11 mouse cellular contexts compared by ENCODE assay signal in genomic region chr1:40117565-40117964, GRCm38 (mm10). TPM values are rescaled to one million over a fixed set of nuclear protein-coding genes. Genes with fewer than 3 reads are reported as not detected.
A peak's percentile ranks its signal among the peaks of the same experiment; 100 is the strongest.
DNase-seq lines count a peak whose midpoint lies in the region; ATAC-seq lines count a peak whose summit lies in the region.
"Had no signal": no experiment of that assay in that cellular context is flagged by ENCODE, and none has a peak within 500 bp of the region (broad histone marks: within the 10 kb centered on the region; RNA-seq: fewer than 3 reads in every experiment).

No protein-coding gene starts in this region.

- H3K4me1 ChIP-seq in midbrain, embryonic 10.5 days, result peaks cover 6% of the 10 kb centered on the region; the same call in 1 of the 2 replicates
- H3K4me1 ChIP-seq in midbrain, embryonic 16.5 days (ENCODE audit: control insufficient read depth, insufficient read depth, low read length), result no peaks in the 10 kb centered on the region
- H3K4me1 ChIP-seq in forebrain, embryonic 15.5 days, result no peaks in the 10 kb centered on the region
- no peaks in the 10 kb centered on the region; the same call in 1 of the 2 replicates for H3K4me1 ChIP-seq in neural tube, embryonic 13.5 days (replicated peaks)
- H3K4me1 ChIP-seq: embryonic facial prominence, embryonic 12.5 days; limb, embryonic 12.5 days had no signal

- 52% methylated on average over 9 of the region's 10 CpGs for WGBS in midbrain, embryonic 10.5 days
- WGBS in midbrain, embryonic 16.5 days, result 42% methylated on average over 9 of the region's 10 CpGs
- 32% methylated on average over 9 of the region's 10 CpGs for WGBS in forebrain, embryonic 15.5 days
- 35% methylated on average over 10 of the region's 10 CpGs for WGBS in neural tube, embryonic 13.5 days

- peak; percentile 17 for DNase-seq in midbrain, embryonic 10.5 days (ENCODE audit: low spot score)
- peak; percentile 26 for DNase-seq in kidney, adult 9 months
- no peak for DNase-seq in right cerebral cortex, postnatal 14 days
- DNase-seq in thymus, postnatal 36 days, result no peak

- no peak overlapping the region for H3K27ac ChIP-seq in midbrain, embryonic 10.5 days (replicated peaks)
- no peak overlapping the region for H3K27ac ChIP-seq in midbrain, embryonic 16.5 days (ENCODE audit: low read length)
- no peak overlapping the region for H3K27ac ChIP-seq in forebrain, embryonic 15.5 days (replicated peaks)
- H3K27ac ChIP-seq in neural tube, embryonic 13.5 days (replicated peaks), result no peak overlapping the region
- H3K27ac ChIP-seq: embryonic facial prominence, embryonic 12.5 days; limb, embryonic 12.5 days had no signal

- H3K36me3 ChIP-seq in midbrain, embryonic 10.5 days, result no peaks in the 10 kb centered on the region
- no peaks in the 10 kb centered on the region for H3K36me3 ChIP-seq in midbrain, embryonic 16.5 days (ENCODE audit: control insufficient read depth, insufficient read depth, low read length)
- no peaks in the 10 kb centered on the region for H3K36me3 ChIP-seq in forebrain, embryonic 15.5 days
- H3K36me3 ChIP-seq in neural tube, embryonic 13.5 days, result no peaks in the 10 kb centered on the region
- H3K36me3 ChIP-seq: embryonic facial prominence, embryonic 12.5 days; limb, embryonic 12.5 days had no signal

- no peaks in the 10 kb centered on the region for H3K27me3 ChIP-seq in midbrain, embryonic 10.5 days (ENCODE audit: low read depth, poor library complexity, severe bottlenecking)
- H3K27me3 ChIP-seq in midbrain, embryonic 16.5 days (ENCODE audit: control insufficient read depth, insufficient read depth, low read depth, low read length), result no peaks in the 10 kb centered on the region
- no peaks in the 10 kb centered on the region for H3K27me3 ChIP-seq in forebrain, embryonic 15.5 days
- no peaks in the 10 kb centered on the region for H3K27me3 ChIP-seq in neural tube, embryonic 13.5 days
- H3K27me3 ChIP-seq: embryonic facial prominence, embryonic 12.5 days; limb, embryonic 12.5 days; Patski had no signal

- no peaks in the 10 kb centered on the region for H3K9me3 ChIP-seq in midbrain, embryonic 10.5 days (replicated peaks)
- no peaks in the 10 kb centered on the region for H3K9me3 ChIP-seq in midbrain, embryonic 16.5 days (replicated peaks; ENCODE audit: control insufficient read depth, low read length, poor library complexity, severe bottlenecking)
- H3K9me3 ChIP-seq in forebrain, embryonic 15.5 days, result no peaks in the 10 kb centered on the region
- no peaks in the 10 kb centered on the region for H3K9me3 ChIP-seq in neural tube, embryonic 13.5 days
- H3K9me3 ChIP-seq: embryonic facial prominence, embryonic 12.5 days; limb, embryonic 12.5 days had no signal

- no peak for ATAC-seq in midbrain, embryonic 16.5 days
- ATAC-seq in forebrain, embryonic 15.5 days (replicated peaks), result peak; percentile 35; the same call in 1 of the 2 replicates
- peak; percentile 27; the same call in 1 of the 2 replicates for ATAC-seq in neural tube, embryonic 13.5 days (ENCODE audit: low read depth)
- ATAC-seq in granulocyte monocyte progenitor cell, adult 5-6 weeks (replicated peaks; ENCODE audit: poor library complexity, severe bottlenecking), result no peak
- ATAC-seq: Patski had no signal

- H3K4me3 ChIP-seq in midbrain, embryonic 10.5 days, result no peak overlapping the region
- no peak overlapping the region for H3K4me3 ChIP-seq in midbrain, embryonic 16.5 days (ENCODE audit: low read depth, low read length)
- H3K4me3 ChIP-seq in forebrain, embryonic 15.5 days, result no peak overlapping the region
- H3K4me3 ChIP-seq in neural tube, embryonic 13.5 days, result no peak overlapping the region
- H3K4me3 ChIP-seq: embryonic facial prominence, embryonic 12.5 days; limb, embryonic 12.5 days had no signal

- no peak overlapping the region for H3K9ac ChIP-seq in midbrain, embryonic 16.5 days (ENCODE audit: low read depth, low read length)
- H3K9ac ChIP-seq in forebrain, embryonic 15.5 days (replicated peaks), result no peak overlapping the region
- H3K9ac ChIP-seq in neural tube, embryonic 13.5 days, result no peak overlapping the region
- H3K9ac ChIP-seq: embryonic facial prominence, embryonic 12.5 days; limb, embryonic 12.5 days had no signal

- no peak overlapping the region for H3K4me2 ChIP-seq in midbrain, embryonic 16.5 days (ENCODE audit: low read length)
- no peak overlapping the region for H3K4me2 ChIP-seq in forebrain, embryonic 15.5 days (replicated peaks)
- no peak overlapping the region for H3K4me2 ChIP-seq in neural tube, embryonic 13.5 days
- H3K4me2 ChIP-seq: embryonic facial prominence, embryonic 12.5 days; limb, embryonic 12.5 days had no signal

RNA-seq across cellular contexts. Expression of gene Il1r2, which starts 43.7 kb away (rescaled TPM):
- 0.27 and 0.49 TPM in 2 replicates for polyA plus RNA-seq in midbrain, embryonic 10.5 days (2016; fragmentation: Nextera tagmentation; extraction: Ambion mirVana)
- polyA plus RNA-seq in midbrain, embryonic 16.5 days (2015; fragmentation: Nextera tagmentation; extraction: Ambion mirVana), result 0.72 and 1.2 TPM in 2 replicates
- 0.56 and 0.57 TPM in 2 replicates for polyA plus RNA-seq in forebrain, embryonic 15.5 days (2015; fragmentation: Nextera tagmentation; extraction: Ambion mirVana)
- polyA plus RNA-seq in neural tube, embryonic 13.5 days (2015; fragmentation: Nextera tagmentation; extraction: Ambion mirVana), result 0.31 and 0.39 TPM in 2 replicates
- total RNA-seq in granulocyte monocyte progenitor cell, adult 5-6 weeks (2014; fragmentation: Nextera tagmentation), result not detected in 2 replicates
- 0.88 and 2.9 TPM in 2 replicates for total RNA-seq in granulocyte monocyte progenitor cell, adult 5-6 weeks (2017)

Comparison
In these comparisons a context has a peak if more than half of its experiments do, and no peak if none do; other contexts are left out.
1. DNase-seq: peak in midbrain, embryonic 10.5 days (single experiment) and kidney, adult 9 months (single experiment); none in right cerebral cortex, postnatal 14 days (single experiment) and thymus, postnatal 36 days (0 of 2).
2. ATAC-seq: peak in forebrain, embryonic 15.5 days (single experiment) and neural tube, embryonic 13.5 days (single experiment); none in midbrain, embryonic 16.5 days (single experiment) and granulocyte monocyte progenitor cell, adult 5-6 weeks (single experiment).